Mouse (Mus musculus): ENCODE results near the gene Brpf1. TPM values are rescaled to one million over a fixed set of nuclear protein-coding genes. Genes with fewer than 3 reads are reported as not detected.
"Not testable (repeated sequence)": the region's sequence is repeated elsewhere in the genome, so short reads cannot be mapped to it uniquely, and the experiment has no call there.

Brpf1 gene
- polyA plus RNA-seq, 1 experiment from 2014 or later: 15.8 TPM

- WGBS: under 1% methylated on average over 52 of the region's 52 CpGs
- ATAC-seq: peak; percentile 99
- H3K4me3 ChIP-seq (ENCODE audit: low read depth, low read length): peak within 1 kb of the TSS; percentile 48
- no peaks in the 10 kb centered on the region; the same call in 1 of the 2 replicates for H3K4me1 ChIP-seq (ENCODE audit: control insufficient read depth, insufficient read depth, low read length)
- H3K9me3 ChIP-seq (replicated peaks; ENCODE audit: control insufficient read depth, low read length): no peaks in the 10 kb centered on the region
- H3K9ac ChIP-seq (ENCODE audit: low read length): peak within 1 kb of the TSS; percentile 77
- no peaks in the 10 kb centered on the region for H3K27me3 ChIP-seq (replicated peaks; ENCODE audit: control insufficient read depth, insufficient read depth, low read length)
- H3K4me2 ChIP-seq (ENCODE audit: low read length): peak within 1 kb of the TSS; percentile 88
- peaks cover 46% of the 10 kb centered on the region for H3K36me3 ChIP-seq (ENCODE audit: control insufficient read depth, insufficient read depth, low read length)
- peak; percentile 99 for DNase-seq (ENCODE audit: low spot score)
- H3K27ac ChIP-seq (ENCODE audit: low read depth, low read length): peak within 1 kb of the TSS; percentile 86
Measured at GRCm38 (mm10) chr6:113326533-113327315, 19.8 kb downstream of the Brpf1 start, which contains the start of gene Ogg1. TSS of gene Ogg1 (plus strand) at chr6:113326972.

- Histone ChIP-seq H3K36me3 (ENCODE audit: control insufficient read depth, insufficient read depth, low read length) (peaks cover 32% of the 10 kb centered on the region), H3K4me2 (ENCODE audit: low read length) (no peak overlapping the region)
- whole genome bisulfite sequencing: 94% methylated on average over 1 of the region's 1 CpGs
Measured at GRCm38 (mm10) chr6:113329396-113329795, 22.5 kb downstream of the Brpf1 start.

GRCm38 (mm10) chr6:113330547-113330946 lies 23.6 kb downstream of the Brpf1 start:
- no peak overlapping the region for H3K4me3 ChIP-seq (ENCODE audit: low read depth, low read length)
- H3K4me2 ChIP-seq (ENCODE audit: low read length): no peak overlapping the region
- ATAC-seq (no peak), DNase-seq (ENCODE audit: low spot score) (no peak)
- H3K27ac ChIP-seq (ENCODE audit: low read depth, low read length): no peak overlapping the region
- no peak overlapping the region for H3K9ac ChIP-seq (ENCODE audit: low read length)
- H3K4me1 ChIP-seq (ENCODE audit: control insufficient read depth, insufficient read depth, low read length): no peaks in the 10 kb centered on the region; the same call in 1 of the 2 replicates
- H3K27me3 ChIP-seq (replicated peaks; ENCODE audit: control insufficient read depth, insufficient read depth, low read length): no peaks in the 10 kb centered on the region
- no peaks in the 10 kb centered on the region for H3K9me3 ChIP-seq (replicated peaks; ENCODE audit: control insufficient read depth, low read length)
- H3K36me3 ChIP-seq (ENCODE audit: control insufficient read depth, insufficient read depth, low read length): peaks cover 33% of the 10 kb centered on the region
- WGBS: 68% methylated on average over 2 of the region's 2 CpGs

More at GRCm38 (mm10) chr6:113329396-113329795, 22.5 kb downstream of the Brpf1 start:
- no peaks in the 10 kb centered on the region; the same call in 1 of the 2 replicates for H3K4me1 ChIP-seq (ENCODE audit: control insufficient read depth, insufficient read depth, low read length)
- H3K4me3 ChIP-seq (ENCODE audit: low read depth, low read length): no peak overlapping the region
- H3K27ac ChIP-seq (ENCODE audit: low read depth, low read length): no peak overlapping the region
- DNase-seq (ENCODE audit: low spot score): no peak
- H3K9me3 ChIP-seq (replicated peaks; ENCODE audit: control insufficient read depth, low read length): no peaks in the 10 kb centered on the region
- ATAC-seq: no peak
- H3K27me3 ChIP-seq (replicated peaks; ENCODE audit: control insufficient read depth, insufficient read depth, low read length): no peaks in the 10 kb centered on the region
- H3K9ac ChIP-seq (ENCODE audit: low read length): no peak overlapping the region

GRCm38 (mm10) chr6:113331721-113332120 lies 24.8 kb downstream of the Brpf1 start:
- Histone ChIP-seq H3K36me3 (ENCODE audit: control insufficient read depth, insufficient read depth, low read length) (peaks cover 41% of the 10 kb centered on the region), H3K27me3 (replicated peaks; ENCODE audit: control insufficient read depth, insufficient read depth, low read length) (no peaks in the 10 kb centered on the region), H3K4me1 (ENCODE audit: control insufficient read depth, insufficient read depth, low read length) (no peaks in the 10 kb centered on the region; the same call in 1 of the 2 replicates), H3K4me3 (ENCODE audit: low read depth, low read length) (no peak overlapping the region), H3K4me2 (ENCODE audit: low read length) (no peak overlapping the region), H3K9me3 (replicated peaks; ENCODE audit: control insufficient read depth, low read length) (no peaks in the 10 kb centered on the region), H3K9ac (ENCODE audit: low read length) (no peak overlapping the region), H3K27ac (ENCODE audit: low read depth, low read length) (no peak overlapping the region)
- no peak for ATAC-seq
- WGBS: 94% methylated on average over 11 of the region's 11 CpGs
- no peak for DNase-seq (ENCODE audit: low spot score)

DNA sequence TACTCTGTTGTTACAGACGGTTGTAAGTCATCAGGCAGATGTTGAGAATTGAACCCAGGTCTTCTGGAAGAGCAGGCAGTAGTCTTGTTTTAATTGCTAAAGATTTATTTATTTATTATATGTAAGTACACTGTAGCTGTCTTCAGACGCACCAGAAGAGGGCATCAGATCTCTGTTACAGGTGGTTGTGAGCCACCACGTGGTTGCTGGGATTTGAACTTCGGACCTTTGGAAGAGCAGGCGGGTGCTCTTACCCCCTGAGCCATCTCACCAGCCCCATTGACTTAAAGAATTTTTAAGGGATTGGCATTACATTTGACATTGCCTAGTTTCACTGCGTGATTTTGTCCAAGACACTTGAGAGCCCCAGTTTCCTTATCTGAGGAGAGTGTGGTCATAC lies 25.8 kb downstream of the Brpf1 start:
- H3K9ac ChIP-seq (ENCODE audit: low read length); ATAC-seq; DNase-seq (ENCODE audit: low spot score); H3K9me3 ChIP-seq (replicated peaks; ENCODE audit: control insufficient read depth, low read length); H3K4me3 ChIP-seq (ENCODE audit: low read depth, low read length); H3K27me3 ChIP-seq (replicated peaks; ENCODE audit: control insufficient read depth, insufficient read depth, low read length); H3K4me2 ChIP-seq (ENCODE audit: low read length); H3K4me1 ChIP-seq (ENCODE audit: control insufficient read depth, insufficient read depth, low read length): not testable (repeated sequence)
- Histone ChIP-seq H3K36me3 (ENCODE audit: control insufficient read depth, insufficient read depth, low read length) (peaks cover 50% of the 10 kb centered on the region), H3K27ac (ENCODE audit: low read depth, low read length) (0 out of 2 replicates have a peak overlapping the region, but pooled peaks have one; percentile 46)
- 73% methylated on average over 6 of the region's 6 CpGs for WGBS

DNA sequence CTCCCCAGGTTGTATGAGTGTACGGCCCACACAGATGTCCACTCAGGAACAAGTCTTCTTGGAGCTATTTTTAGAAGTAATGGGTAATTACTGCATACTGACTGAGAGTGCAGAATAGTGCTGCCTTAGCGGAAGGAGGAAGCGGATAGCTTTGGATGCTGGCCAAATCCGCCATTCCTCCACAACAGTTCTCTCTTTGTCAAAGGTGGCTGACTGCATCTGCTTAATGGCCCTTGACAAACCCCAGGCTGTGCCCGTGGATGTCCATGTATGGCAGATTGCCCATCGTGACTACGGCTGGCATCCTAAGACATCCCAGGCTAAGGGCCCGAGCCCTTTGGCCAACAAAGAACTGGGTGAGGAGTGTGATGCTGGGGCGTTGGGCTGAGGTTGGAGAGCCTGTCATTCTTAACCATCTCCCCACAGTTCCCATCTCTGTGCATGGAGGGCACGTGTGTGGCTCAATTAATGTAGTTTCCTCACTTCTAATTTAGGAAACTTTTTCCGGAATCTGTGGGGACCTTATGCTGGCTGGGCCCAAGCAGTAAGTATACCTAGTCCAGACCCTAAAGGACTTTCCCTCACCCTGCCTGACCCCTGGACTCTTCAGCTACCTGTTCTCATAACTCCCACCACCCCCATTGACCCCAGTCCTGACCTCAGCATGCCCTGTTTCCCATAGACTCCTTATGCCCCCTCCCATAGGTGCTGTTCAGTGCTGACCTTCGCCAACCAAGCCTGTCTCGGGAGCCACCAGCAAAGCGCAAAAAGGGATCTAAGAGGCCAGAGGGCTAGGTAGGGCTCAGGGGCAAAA lies 26.4 kb downstream of the Brpf1 start:
- WGBS: 43% methylated on average over 14 of the region's 14 CpGs
- DNase-seq (ENCODE audit: low spot score) (peak; percentile 77), ATAC-seq (peak; percentile 73)
- Histone ChIP-seq H3K36me3 (ENCODE audit: control insufficient read depth, insufficient read depth, low read length) (peaks cover 54% of the 10 kb centered on the region), H3K4me1 (ENCODE audit: control insufficient read depth, insufficient read depth, low read length) (no peaks in the 10 kb centered on the region; the same call in 1 of the 2 replicates), H3K27me3 (replicated peaks; ENCODE audit: control insufficient read depth, insufficient read depth, low read length) (no peaks in the 10 kb centered on the region), H3K9me3 (replicated peaks; ENCODE audit: control insufficient read depth, low read length) (no peaks in the 10 kb centered on the region), H3K9ac (ENCODE audit: low read length) (no peak overlapping the region), H3K27ac (ENCODE audit: low read depth, low read length) (peak overlapping the region; percentile 48; the same call in 1 of the 2 replicates), H3K4me3 (ENCODE audit: low read depth, low read length) (no peak overlapping the region), H3K4me2 (ENCODE audit: low read length) (no peak overlapping the region)

DNA sequence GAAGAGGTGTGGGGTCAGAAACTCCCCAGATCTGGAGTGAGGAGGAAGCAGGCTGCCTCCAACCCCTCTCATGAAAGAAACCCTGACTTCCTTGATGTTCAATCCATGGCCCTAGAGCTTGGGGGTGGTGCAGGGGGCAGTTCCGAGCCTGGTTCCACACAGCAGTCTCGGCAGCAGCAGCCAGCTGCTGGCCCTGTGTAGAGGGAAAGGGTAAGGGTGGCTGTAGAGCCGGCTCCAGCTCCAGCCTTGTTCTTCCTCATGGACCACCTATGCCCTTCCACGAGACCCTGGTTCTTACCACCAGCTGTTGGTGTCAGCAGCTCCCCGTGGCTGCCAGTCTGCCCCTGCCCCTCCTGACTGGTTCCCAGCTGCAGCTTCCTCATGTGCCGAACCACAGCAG lies 27.3 kb downstream of the Brpf1 start:
- H3K27me3 ChIP-seq (replicated peaks; ENCODE audit: control insufficient read depth, insufficient read depth, low read length): no peaks in the 10 kb centered on the region
- H3K27ac ChIP-seq (ENCODE audit: low read depth, low read length): no peak overlapping the region
- ATAC-seq: no peak
- 80% methylated on average over 6 of the region's 6 CpGs for WGBS
- no peak overlapping the region for H3K4me2 ChIP-seq (ENCODE audit: low read length)
- no peaks in the 10 kb centered on the region for H3K9me3 ChIP-seq (replicated peaks; ENCODE audit: control insufficient read depth, low read length)
- no peak for DNase-seq (ENCODE audit: low spot score)
- no peaks in the 10 kb centered on the region; the same call in 1 of the 2 replicates for H3K4me1 ChIP-seq (ENCODE audit: control insufficient read depth, insufficient read depth, low read length)
- H3K4me3 ChIP-seq (ENCODE audit: low read depth, low read length): no peak overlapping the region
- peaks cover 56% of the 10 kb centered on the region for H3K36me3 ChIP-seq (ENCODE audit: control insufficient read depth, insufficient read depth, low read length)
- H3K9ac ChIP-seq (ENCODE audit: low read length): no peak overlapping the region

DNA sequence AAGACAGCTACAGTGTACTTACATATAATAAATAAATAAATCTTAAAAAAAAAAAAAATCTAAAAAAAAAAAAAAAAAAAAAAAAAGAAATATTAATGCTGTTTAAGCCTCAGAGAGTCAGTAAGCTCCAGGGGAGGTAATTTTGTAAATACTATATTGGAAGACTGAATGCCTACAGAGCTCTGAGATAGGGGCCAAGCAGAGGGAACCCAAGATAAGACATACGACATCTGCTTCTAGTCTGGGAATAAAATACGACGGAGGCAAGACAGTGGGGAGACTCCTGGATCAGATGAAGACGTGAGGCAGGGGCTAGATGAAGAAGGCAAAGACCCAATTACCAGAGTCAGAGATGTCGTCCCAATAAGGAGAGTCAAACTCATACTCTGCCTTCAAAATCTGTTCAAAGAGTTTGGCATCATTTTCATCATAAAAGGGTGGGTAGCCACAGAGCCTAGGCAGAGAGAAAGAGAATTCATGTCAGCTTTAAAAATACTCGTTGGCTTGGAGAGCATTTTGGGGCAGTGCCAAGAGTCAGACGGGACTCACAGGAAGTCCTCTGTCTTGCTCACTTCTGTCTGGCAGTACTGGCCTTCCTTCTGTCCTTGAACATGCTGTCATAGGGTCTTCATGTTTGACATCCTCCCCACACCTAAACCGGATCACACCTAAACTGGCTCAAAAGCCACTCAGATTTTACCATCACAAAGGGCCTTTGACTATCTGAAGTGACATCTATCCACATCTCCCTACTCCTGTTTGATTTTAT lies 30.1 kb downstream of the Brpf1 start:
- 72% methylated on average over 8 of the region's 8 CpGs for WGBS
- DNase-seq (ENCODE audit: low spot score) (no peak), ATAC-seq (no peak)
- Histone ChIP-seq H3K36me3 (ENCODE audit: control insufficient read depth, insufficient read depth, low read length) (peaks cover 53% of the 10 kb centered on the region), H3K9ac (ENCODE audit: low read length) (no peak overlapping the region), H3K27me3 (replicated peaks; ENCODE audit: control insufficient read depth, insufficient read depth, low read length) (no peaks in the 10 kb centered on the region), H3K4me1 (ENCODE audit: control insufficient read depth, insufficient read depth, low read length) (no peaks in the 10 kb centered on the region; the same call in 1 of the 2 replicates), H3K9me3 (replicated peaks; ENCODE audit: control insufficient read depth, low read length) (no peaks in the 10 kb centered on the region), H3K4me2 (ENCODE audit: low read length) (no peak overlapping the region), H3K27ac (ENCODE audit: low read depth, low read length) (no peak overlapping the region), H3K4me3 (ENCODE audit: low read depth, low read length) (no peak overlapping the region)
